Mouse (Mus musculus): Measurements from ENCODE around the gene Hcar2.

Hcar2 gene

GRCm38 (mm10) chr5:123862374-123863350, 2.6 kb downstream of the Hcar2 start:
- DNase-seq (ENCODE audit: low read depth): peak; percentile 23

GRCm38 (mm10) chr5:123858798-123859197, 6.5 kb downstream of the Hcar2 start:
- DNase-seq (ENCODE audit: low read depth): no peak

- no peak for DNase-seq (ENCODE audit: low read depth)
Measured at GRCm38 (mm10) chr5:123854511-123854910, 10.8 kb downstream of the Hcar2 start.

GRCm38 (mm10) chr5:123853877-123854504, 11.3 kb downstream of the Hcar2 start:
- DNase-seq (ENCODE audit: low read depth): no peak

- no peak for DNase-seq (ENCODE audit: low read depth)
Measured at GRCm38 (mm10) chr5:123851398-123851797, 13.9 kb downstream of the Hcar2 start.

- no peak for DNase-seq (ENCODE audit: low read depth)
Measured at GRCm38 (mm10) chr5:123844316-123844715, 21.0 kb downstream of the Hcar2 start.

- no peak for DNase-seq (ENCODE audit: low read depth)
Measured at GRCm38 (mm10) chr5:123843816-123844215, 21.5 kb downstream of the Hcar2 start.

- DNase-seq (ENCODE audit: low read depth): no peak
Measured at GRCm38 (mm10) chr5:123842935-123843282, 22.4 kb downstream of the Hcar2 start.

- no peak for DNase-seq (ENCODE audit: low read depth)
Measured at GRCm38 (mm10) chr5:123842221-123842934, 22.9 kb downstream of the Hcar2 start.

- DNase-seq (ENCODE audit: low read depth): no peak
Measured at GRCm38 (mm10) chr5:123837371-123837770, 27.9 kb downstream of the Hcar2 start.

GRCm38 (mm10) chr5:123834836-123835235, 30.5 kb downstream of the Hcar2 start:
- no peak for DNase-seq (ENCODE audit: low read depth)

GRCm38 (mm10) chr5:123832309-123832708, 33.0 kb downstream of the Hcar2 start:
- no peak for DNase-seq (ENCODE audit: low read depth)

- peak; percentile 62 for DNase-seq (ENCODE audit: low read depth)
Measured at GRCm38 (mm10) chr5:123827659-123828091, 37.6 kb downstream of the Hcar2 start.

GRCm38 (mm10) chr5:123822706-123823105, 42.6 kb downstream of the Hcar2 start:
- no peak for DNase-seq (ENCODE audit: low read depth)

GRCm38 (mm10) chr5:123821264-123821571, 44.1 kb downstream of the Hcar2 start:
- DNase-seq (ENCODE audit: low read depth): no peak

GRCm38 (mm10) chr5:123820501-123821263, 44.6 kb downstream of the Hcar2 start:
- no peak for DNase-seq (ENCODE audit: low read depth)

- DNase-seq (ENCODE audit: low read depth): no peak
Measured at GRCm38 (mm10) chr5:123818941-123819577, 46.2 kb downstream of the Hcar2 start.

GRCm38 (mm10) chr5:123816891-123817290, 48.4 kb downstream of the Hcar2 start:
- no peak for DNase-seq (ENCODE audit: low read depth)

Data from fibroblast of lung, adult 2 months (primary cell).